Mouse (Mus musculus) liver, embryonic 16.5 days (tissue): ENCODE data around the gene Tbp. TPM values are rescaled to one million over a fixed set of nuclear protein-coding genes. Genes with fewer than 3 reads are reported as not detected.
A peak's percentile ranks its signal among the peaks of the same experiment; 100 is the strongest.

Experiments used
- ATAC-seq: fragments of 200-750 bp; cut with Nextera tagmentation; 2 replicates; pipeline ENCODE4 v1.8.0; 2017; ENCODE audit warnings: low read depth, mild to moderate bottlenecking, moderate number of reproducible peaks, moderate library complexity
- H3K27ac ChIP-seq: fragments of 300-500 bp; sonication (generic); 2 replicates; pipeline ENCODE4 v1.5.1; 2014; ENCODE audit warnings: mild to moderate bottlenecking, low read length
- H3K27me3 ChIP-seq: fragments of 300-500 bp; sonication (generic); 2 replicates; pipeline ENCODE4 v1.6.1; 2014; ENCODE audit warnings: low read depth, low read length, mixed read lengths; ENCODE audit not compliant: control insufficient read depth, insufficient read depth
- H3K36me3 ChIP-seq: fragments of 300-500 bp; sonication (generic); 2 replicates; pipeline ENCODE4 v1.6.1; 2014; ENCODE audit warnings: mild to moderate bottlenecking; ENCODE audit not compliant: control insufficient read depth, insufficient read depth
- H3K4me1 ChIP-seq: fragments of 300-500 bp; sonication (generic); 2 replicates; pipeline ENCODE4 v1.6.1; 2014; ENCODE audit warnings: low read depth, low read length, mixed read lengths; ENCODE audit not compliant: control insufficient read depth
- H3K4me2 ChIP-seq: fragments of 300-500 bp; sonication (generic); 2 replicates; pipeline ENCODE4 v1.6.1; 2014; ENCODE audit warnings: low read depth, low read length, mixed read lengths
- H3K4me3 ChIP-seq: fragments of 300-500 bp; sonication (generic); 2 replicates; pipeline ENCODE4 v1.5.1; 2014; ENCODE audit warnings: low read depth, mild to moderate bottlenecking, low read length
- H3K9ac ChIP-seq: fragments of 300-500 bp; sonication (generic); 2 replicates; pipeline ENCODE4 v1.6.1; 2014; ENCODE audit warnings: low read depth, low read length
- H3K9me3 ChIP-seq: fragments of 300-500 bp; sonication (generic); replicated peaks from 2 replicates; pipeline ENCODE4 v1.6.1; 2016; ENCODE audit warnings: low read length; ENCODE audit not compliant: control insufficient read depth
- WGBS: fragments of 180-500 bp; shearing (Covaris S2); extraction: QIAGEN DNeasy Blood & Tissue Kit; methylation state at CpG from one replicate; pipeline ENCODE4 v1.1.7; 2014; ENCODE audit not compliant: insufficient replicate concordance; 5-methylcytosine and 5-hydroxymethylcytosine counted together
- polyA plus RNA-seq: library from polyadenylated mRNA; unstranded; fragments of >200 nt; fragmentation: Nextera tagmentation; extraction: Ambion mirVana; gene quantifications from 2 replicates; pipeline ENCODE4 v1.2.1, GENCODE M21; 2015

Tbp gene
- 17.1 and 17.3 TPM in 2 replicates for polyA plus RNA-seq

DNA sequence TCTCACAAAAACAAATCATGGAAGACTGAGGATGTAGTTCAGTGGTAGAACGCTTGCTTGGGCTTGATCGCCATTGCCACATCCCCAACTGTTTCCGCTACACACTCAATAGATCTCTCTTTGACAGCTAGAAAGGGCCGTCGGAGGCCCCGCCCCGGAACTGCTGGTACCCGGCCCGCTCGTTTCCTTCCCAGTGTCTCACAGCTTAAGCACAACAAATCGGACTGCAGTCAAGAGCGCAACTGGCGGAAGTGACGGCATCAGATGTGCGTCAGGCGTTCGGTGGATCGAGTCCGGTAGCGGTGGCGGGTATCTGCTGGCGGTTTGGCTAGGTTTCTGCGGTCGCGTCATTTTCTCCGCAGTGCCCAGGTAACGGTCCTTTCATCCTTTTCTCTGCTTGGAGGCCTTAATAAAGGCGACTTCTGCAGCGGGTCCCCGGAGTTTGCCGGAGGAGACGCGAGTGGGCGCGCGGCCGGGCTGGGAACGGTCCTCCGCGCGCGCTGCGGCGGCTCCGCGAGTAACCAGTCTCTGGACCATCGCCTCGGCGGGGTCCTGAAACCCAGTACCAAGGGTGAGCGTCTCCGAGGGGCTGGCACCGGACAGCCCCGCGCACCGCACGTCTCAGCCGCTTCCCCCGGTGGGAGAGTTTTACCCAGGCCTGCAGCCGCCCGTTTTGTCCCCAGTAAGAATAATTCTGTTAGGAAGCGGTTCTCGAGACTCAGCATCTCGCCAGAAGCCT is at the start of gene Tbp, which contains the start of gene Psmb1:
Gene Tbp, plus strand, starts transcription at position 233 of the 739 bp plus-strand sequence.
Gene Psmb1, minus strand, starts transcription at position 96 of the 739 bp plus-strand sequence.
- peak within 1 kb of the TSS; percentile 97 for H3K4me3 ChIP-seq
- H3K27me3 ChIP-seq: no peaks in the 10 kb centered on the region
- ATAC-seq: peak; percentile 88
- peak within 1 kb of the TSS; percentile 80 for H3K4me2 ChIP-seq
- peak within 1 kb of the TSS; percentile 92 for H3K27ac ChIP-seq
- H3K4me1 ChIP-seq: peaks cover 28% of the 10 kb centered on the region
- under 1% methylated on average over 63 of the region's 63 CpGs for WGBS
- peak within 1 kb of the TSS; percentile 89 for H3K9ac ChIP-seq
- H3K9me3 ChIP-seq: no peaks in the 10 kb centered on the region
- peaks cover 11% of the 10 kb centered on the region for H3K36me3 ChIP-seq

DNA sequence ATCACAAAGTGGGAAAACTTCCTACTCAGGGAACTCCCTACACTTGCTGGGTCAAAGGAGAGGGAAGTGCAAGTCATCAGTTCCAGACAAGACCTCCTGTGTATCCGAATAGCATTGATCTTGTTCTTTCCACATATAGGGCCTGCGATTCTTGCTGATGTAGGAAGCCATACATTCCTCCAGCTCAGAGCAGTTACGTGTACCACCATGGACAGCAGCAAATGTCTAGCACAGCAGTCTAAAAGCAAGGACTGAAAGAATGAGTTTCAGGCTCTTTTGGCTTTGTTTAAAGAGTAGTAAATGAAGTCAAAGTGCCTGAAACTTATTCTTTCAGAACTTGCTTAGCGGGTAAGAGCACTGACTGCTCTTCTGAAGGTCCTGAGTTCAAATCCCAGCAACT is 44.5 kb upstream of the Tbp start:
- H3K36me3 ChIP-seq: no peaks in the 10 kb centered on the region
- H3K4me2 ChIP-seq: no peak overlapping the region
- no peaks in the 10 kb centered on the region for H3K4me1 ChIP-seq
- no peaks in the 10 kb centered on the region for H3K27me3 ChIP-seq
- no peak overlapping the region for H3K4me3 ChIP-seq
- no peak overlapping the region for H3K9ac ChIP-seq
- ATAC-seq: no peak
- no peaks in the 10 kb centered on the region for H3K9me3 ChIP-seq
- no peak overlapping the region for H3K27ac ChIP-seq
- WGBS: 55% methylated on average over 4 of the region's 4 CpGs

DNA sequence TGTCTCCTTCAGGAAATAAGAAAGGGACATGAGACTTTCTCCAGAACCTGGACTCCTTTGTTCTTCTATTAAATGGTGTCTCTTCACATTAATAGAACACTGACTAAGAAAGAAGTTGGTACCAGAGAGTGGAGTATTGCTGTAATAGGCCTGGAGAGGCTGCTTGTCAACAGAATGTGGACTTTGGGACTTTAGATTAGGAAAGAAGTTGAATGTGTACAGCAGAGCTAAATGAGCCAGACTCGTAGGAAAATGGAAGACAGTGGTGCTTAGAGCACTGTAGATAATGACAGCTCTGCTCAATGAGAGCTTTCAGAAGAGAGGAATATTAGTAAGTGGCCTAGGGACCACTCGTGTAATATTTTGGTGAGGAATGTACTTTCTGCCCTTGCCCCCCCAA is 43.1 kb upstream of the Tbp start:
- peak; percentile 48; the same call in 1 of the 2 replicates for ATAC-seq
- Histone ChIP-seq H3K27ac (no peak overlapping the region), H3K4me1 (no peaks in the 10 kb centered on the region), H3K4me3 (no peak overlapping the region), H3K9me3 (no peaks in the 10 kb centered on the region), H3K4me2 (no peak overlapping the region), H3K27me3 (no peaks in the 10 kb centered on the region), H3K9ac (no peak overlapping the region), H3K36me3 (no peaks in the 10 kb centered on the region)
- 38% methylated on average over 2 of the region's 2 CpGs for WGBS

DNA sequence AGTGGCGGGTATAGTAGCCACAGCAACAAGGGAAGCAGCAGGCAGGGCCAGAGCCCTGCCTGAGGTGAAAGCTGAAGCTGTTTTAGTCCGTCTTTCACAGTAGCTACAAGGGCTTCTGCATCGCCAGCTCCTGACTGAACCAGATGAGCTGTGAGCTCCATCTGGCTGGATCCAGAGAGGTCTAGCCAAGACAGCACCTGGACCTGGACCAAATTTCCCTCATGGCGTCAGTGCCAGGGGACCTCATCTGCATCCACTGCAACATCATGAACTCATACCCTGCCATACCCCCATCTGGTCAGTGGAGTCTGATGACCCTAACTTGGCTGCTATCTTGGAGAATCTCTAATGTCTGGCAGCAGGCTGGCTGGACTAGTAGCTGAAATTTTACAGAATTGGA is 39.9 kb upstream of the Tbp start:
- Histone ChIP-seq H3K27me3 (no peaks in the 10 kb centered on the region), H3K4me2 (no peak overlapping the region), H3K4me1 (no peaks in the 10 kb centered on the region), H3K9me3 (no peaks in the 10 kb centered on the region), H3K9ac (no peak overlapping the region), H3K4me3 (no peak overlapping the region), H3K27ac (no peak overlapping the region), H3K36me3 (no peaks in the 10 kb centered on the region)
- WGBS: 69% methylated on average over 4 of the region's 4 CpGs
- ATAC-seq: no peak

DNA sequence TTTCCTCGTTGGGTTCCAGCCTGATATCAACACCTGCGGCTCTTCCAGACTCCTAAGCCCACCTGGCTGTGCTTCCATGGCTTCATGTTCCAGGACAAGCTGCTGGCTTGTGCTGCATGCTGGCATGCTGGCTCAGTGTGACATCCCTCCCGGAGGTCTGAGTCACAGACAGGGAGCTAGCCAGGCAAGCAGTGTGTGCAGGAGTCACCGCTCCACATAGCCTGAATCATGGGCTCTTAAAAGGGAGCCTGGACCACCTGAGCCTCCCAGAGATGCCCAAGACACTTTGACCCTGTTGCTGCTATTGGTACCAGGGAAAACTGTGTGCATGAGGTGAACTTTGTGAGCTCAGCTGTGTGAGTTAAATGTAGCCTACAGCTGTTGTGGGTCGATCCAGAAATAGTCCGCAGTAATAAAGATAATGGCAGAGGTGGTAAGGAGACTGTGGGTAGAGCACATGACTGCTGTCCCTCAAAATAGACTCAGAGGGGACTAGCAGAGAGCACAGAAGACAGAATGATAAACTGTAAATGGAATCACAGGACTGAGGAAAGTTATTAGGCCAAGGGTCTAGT is 37.7 kb upstream of the Tbp start:
- H3K4me1 ChIP-seq: no peaks in the 10 kb centered on the region
- no peak overlapping the region for H3K9ac ChIP-seq
- H3K27ac ChIP-seq: no peak overlapping the region
- H3K4me3 ChIP-seq: no peak overlapping the region
- WGBS: 79% methylated on average over 6 of the region's 6 CpGs
- H3K4me2 ChIP-seq: no peak overlapping the region
- no peaks in the 10 kb centered on the region for H3K36me3 ChIP-seq
- no peaks in the 10 kb centered on the region for H3K27me3 ChIP-seq
- H3K9me3 ChIP-seq: no peaks in the 10 kb centered on the region
- no peak for ATAC-seq

DNA sequence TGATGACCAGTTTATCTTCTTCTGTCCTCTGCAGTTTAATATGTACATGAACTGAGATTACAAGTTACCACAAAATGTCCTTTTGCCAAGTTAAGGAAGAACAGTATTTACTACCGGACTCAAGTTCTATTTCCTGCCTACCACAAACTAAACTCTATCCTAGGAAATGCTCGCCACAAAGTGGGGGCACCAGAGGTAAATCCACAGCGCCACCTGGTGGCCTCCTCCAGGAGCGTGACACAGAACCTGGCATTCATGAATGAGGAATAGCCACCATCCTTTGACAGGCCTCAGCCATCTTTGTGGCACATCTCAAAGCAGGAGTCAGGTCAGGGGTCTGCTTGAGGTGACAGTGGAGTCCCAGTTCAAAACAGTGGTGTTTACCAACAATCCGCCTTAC is 32.0 kb upstream of the Tbp start:
- no peak overlapping the region for H3K4me3 ChIP-seq
- no peak overlapping the region for H3K9ac ChIP-seq
- ATAC-seq: 0 out of 2 replicates have a peak, but pooled peaks have one; percentile 37
- peaks cover 7% of the 10 kb centered on the region; the same call in 1 of the 2 replicates for H3K36me3 ChIP-seq
- no peaks in the 10 kb centered on the region for H3K27me3 ChIP-seq
- 15% methylated on average over 5 of the region's 5 CpGs for WGBS
- no peaks in the 10 kb centered on the region for H3K9me3 ChIP-seq
- H3K4me1 ChIP-seq: no peaks in the 10 kb centered on the region
- H3K4me2 ChIP-seq: no peak overlapping the region
- H3K27ac ChIP-seq: no peak overlapping the region

DNA sequence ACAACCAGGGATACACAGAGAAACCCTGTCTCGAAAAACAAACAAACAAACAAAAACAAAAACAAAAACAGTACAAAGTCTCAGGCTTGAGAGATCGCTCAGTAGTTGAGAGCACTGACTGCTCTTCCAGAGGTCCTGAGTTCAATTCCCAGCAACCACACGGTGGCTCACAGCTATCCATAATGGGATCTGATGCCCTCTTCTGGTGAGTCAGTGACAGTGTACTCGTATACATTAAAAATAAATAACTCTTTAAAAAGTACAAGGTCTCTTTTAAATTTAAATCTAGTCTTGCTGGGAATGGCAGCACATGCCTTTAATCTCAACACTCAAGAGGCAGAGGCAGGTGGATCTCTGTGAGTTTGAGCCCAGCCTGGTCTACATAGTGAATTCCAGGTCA is 27.0 kb upstream of the Tbp start:
- 75% methylated on average over 4 of the region's 4 CpGs for WGBS
- no peaks in the 10 kb centered on the region for H3K27me3 ChIP-seq
- ATAC-seq: no peak
- H3K9ac ChIP-seq: no peak overlapping the region
- H3K27ac ChIP-seq: no peak overlapping the region
- no peaks in the 10 kb centered on the region for H3K9me3 ChIP-seq
- no peak overlapping the region for H3K4me3 ChIP-seq
- H3K4me2 ChIP-seq: no peak overlapping the region
- H3K36me3 ChIP-seq: peaks cover 43% of the 10 kb centered on the region
- no peaks in the 10 kb centered on the region for H3K4me1 ChIP-seq

DNA sequence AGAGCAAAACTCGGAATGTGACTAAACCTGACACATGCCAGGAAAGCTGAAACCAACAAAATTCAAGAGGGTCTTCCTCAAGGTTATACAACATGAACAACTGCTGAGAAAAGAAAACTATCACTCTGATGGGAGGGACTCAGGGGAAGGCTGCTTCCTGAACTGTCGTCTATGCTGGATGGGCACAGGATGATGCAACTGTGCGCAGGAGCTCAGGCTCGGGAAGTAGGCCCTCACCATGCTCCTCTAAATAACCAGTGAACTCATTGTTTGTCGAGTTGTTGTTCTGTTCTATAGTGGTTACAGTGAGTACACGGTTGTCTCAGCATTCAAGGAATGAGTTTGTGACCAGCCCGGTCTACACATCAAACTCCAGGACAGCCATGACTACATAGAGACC is 9.1 kb upstream of the Tbp start:
- Histone ChIP-seq H3K27me3 (no peaks in the 10 kb centered on the region), H3K36me3 (peaks cover 42% of the 10 kb centered on the region), H3K9me3 (no peaks in the 10 kb centered on the region), H3K4me1 (no peaks in the 10 kb centered on the region), H3K4me2 (no peak overlapping the region), H3K9ac (no peak overlapping the region), H3K4me3 (no peak overlapping the region), H3K27ac (no peak overlapping the region)
- WGBS: 76% methylated on average over 7 of the region's 7 CpGs
- ATAC-seq: no peak
